Mouse (Mus musculus) forebrain, postnatal 0 days (tissue): ENCODE results near the gene Jak3. TPM values are rescaled to one million over a fixed set of nuclear protein-coding genes. Genes with fewer than 3 reads are reported as not detected.
"Not testable (repeated sequence)": the region's sequence is repeated elsewhere in the genome, so short reads cannot be mapped to it uniquely, and the experiment has no call there.

Source experiments
- ATAC-seq: fragments of 200-750 bp; cut with Nextera tagmentation; 2 replicates; pipeline ENCODE4 v1.8.0; 2017; ENCODE audit warnings: mild to moderate bottlenecking, moderate library complexity
- DNase-seq: peaks from one replicate; pipeline ENCODE4 v3.0.0-alpha.2; 2015
- H3K27ac ChIP-seq: fragments of 300-500 bp; sonication (generic); 2 replicates; pipeline ENCODE4 v1.5.1; 2014; ENCODE audit warnings: low read depth, mild to moderate bottlenecking, antibody characterized with exemption, low read length, moderate library complexity, mixed read lengths
- H3K27me3 ChIP-seq: fragments of 300-500 bp; sonication (generic); 2 replicates; pipeline ENCODE4 v1.6.1; 2014; ENCODE audit warnings: mild to moderate bottlenecking, low read length, mixed read lengths; ENCODE audit not compliant: insufficient read depth
- H3K36me3 ChIP-seq: fragments of 300-500 bp; sonication (generic); 2 replicates; pipeline ENCODE4 v1.6.1; 2014; ENCODE audit warnings: mild to moderate bottlenecking, moderate library complexity; ENCODE audit not compliant: insufficient read depth
- H3K4me1 ChIP-seq: fragments of 300-500 bp; sonication (generic); 2 replicates; pipeline ENCODE4 v1.6.1; 2014; ENCODE audit warnings: antibody characterized with exemption; ENCODE audit not compliant: insufficient read depth
- H3K4me2 ChIP-seq: fragments of 300-500 bp; sonication (generic); 2 replicates; pipeline ENCODE4 v1.6.1; 2014; ENCODE audit warnings: low read depth, mild to moderate bottlenecking, moderate library complexity
- H3K4me3 ChIP-seq: fragments of 300-500 bp; sonication (generic); 2 replicates; pipeline ENCODE4 v1.5.1; 2014; ENCODE audit warnings: low read depth, low read length, mixed read lengths
- H3K9ac ChIP-seq: fragments of 300-500 bp; sonication (generic); 2 replicates; pipeline ENCODE4 v1.6.1; 2014; ENCODE audit warnings: mild to moderate bottlenecking
- H3K9me3 ChIP-seq: fragments of 300-500 bp; sonication (generic); 2 replicates; pipeline ENCODE4 v1.6.1; 2016; ENCODE audit warnings: low read length
- CTCF ChIP-seq: sonication (generic); IDR thresholded peaks from 2 replicates; pipeline ENCODE4 v1.5.1; 2016; ENCODE audit warnings: antibody characterized with exemption, control low read depth, low read depth
- WGBS: fragments of 180-500 bp; shearing (Covaris S2); extraction: QIAGEN DNeasy Blood & Tissue Kit; methylation state at CpG from one replicate; pipeline ENCODE4 v1.1.7; 2014; 5-methylcytosine and 5-hydroxymethylcytosine counted together
- polyA plus RNA-seq: library from polyadenylated mRNA; unstranded; fragments of >200 nt; fragmentation: Nextera tagmentation; extraction: Ambion mirVana; gene quantifications from 2 replicates; pipeline ENCODE4 v1.2.1, GENCODE M21; 2015
- total RNA-seq: library from RNA; depleted of rRNA; stranded (reverse); fragments of >200 nt; gene quantifications from 2 replicates; pipeline ENCODE4 v1.2.3, GENCODE M21; 2014

The Jak3 gene
- total and polyA plus RNA-seq, 2 experiments from 2014 or later: 4.4 to 7.3 TPM

DNA sequence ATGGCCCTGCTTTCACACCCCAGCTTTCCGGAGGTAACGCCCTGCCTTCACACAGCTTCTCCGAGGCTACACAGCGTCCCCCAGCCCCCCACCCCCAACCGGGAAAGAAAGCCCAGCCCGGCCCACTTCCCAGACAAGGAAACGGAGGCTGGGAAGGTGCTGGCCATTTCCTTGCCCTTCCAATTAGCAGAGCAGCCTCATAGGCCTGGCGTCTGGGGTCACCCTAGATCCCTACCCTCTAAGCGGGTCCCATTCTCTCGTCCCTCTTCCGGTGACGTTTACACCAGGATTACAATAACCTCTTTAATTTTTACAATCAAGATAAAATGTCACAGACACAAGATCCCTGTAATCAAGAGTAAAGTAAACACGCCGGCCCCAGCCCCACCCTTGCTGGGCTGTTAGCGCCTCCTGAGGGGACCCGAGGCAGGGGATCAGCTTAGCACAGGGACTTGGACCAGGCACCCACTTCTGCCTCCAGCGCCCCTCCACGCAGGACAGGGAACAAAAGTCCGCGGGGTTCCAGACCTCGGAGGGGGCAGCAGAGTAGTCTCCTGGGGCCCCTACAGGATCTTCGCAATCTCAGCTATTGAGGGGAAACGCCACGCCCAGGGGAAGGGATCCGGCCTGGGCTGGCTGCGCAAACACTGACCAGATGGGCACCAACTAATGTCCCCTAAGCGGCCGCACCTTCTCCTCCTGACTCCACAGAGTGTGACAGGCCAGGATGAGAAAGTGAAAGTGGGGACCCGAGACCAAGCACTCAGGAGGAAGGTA is 24.6 kb downstream of the Jak3 start:
- Histone ChIP-seq H3K4me2 (no peak overlapping the region), H3K27ac (no peak overlapping the region), H3K4me1 (no peaks in the 10 kb centered on the region), H3K9me3 (no peaks in the 10 kb centered on the region), H3K4me3 (no peak overlapping the region), H3K9ac (no peak overlapping the region), H3K27me3 (peaks cover 37% of the 10 kb centered on the region), H3K36me3 (no peaks in the 10 kb centered on the region)
- WGBS: 15% methylated on average over 28 of the region's 29 CpGs
- TF ChIP-seq CTCF: no peak
- no peak for DNase-seq
- no peak for ATAC-seq

DNA sequence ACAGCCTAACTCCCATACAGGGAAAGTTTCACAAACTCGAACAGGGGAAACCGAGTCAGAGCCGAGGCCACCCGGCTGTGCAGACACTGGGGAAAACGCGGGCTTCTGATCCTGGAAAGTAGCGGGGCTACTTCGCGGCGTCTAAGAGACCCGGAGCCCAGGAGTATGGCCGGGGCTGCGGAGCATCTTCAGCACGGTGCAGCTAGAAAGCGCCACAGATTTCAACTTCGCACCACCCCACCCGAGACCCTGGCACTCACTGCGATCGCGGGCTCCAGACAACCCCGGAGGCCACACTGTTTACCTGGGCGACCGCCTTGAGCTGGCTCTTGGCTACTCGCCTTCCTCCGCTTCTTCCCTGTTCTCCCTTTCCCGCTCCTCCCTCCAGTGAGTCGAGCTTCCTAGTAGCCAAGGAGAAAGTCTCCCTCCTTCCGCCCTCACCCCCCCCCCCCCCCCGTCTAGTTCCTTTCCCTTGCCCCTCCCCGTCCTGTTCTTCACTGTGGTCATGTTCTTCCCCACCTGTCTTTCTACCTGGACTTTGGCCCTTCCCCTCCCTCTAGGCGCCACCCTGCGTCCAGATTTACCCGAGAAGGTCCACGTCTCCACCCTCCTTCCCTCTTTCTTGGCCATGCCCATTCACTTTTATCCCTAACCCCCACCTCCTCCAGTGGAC is 25.5 kb downstream of the Jak3 start, which contains the start of gene B3gnt3:
Gene B3gnt3, minus strand, starts transcription at position 376 of the 673 bp plus-strand sequence.
- Histone ChIP-seq H3K4me2 (no peak within 1 kb of the TSS), H3K9ac (no peak within 1 kb of the TSS), H3K9me3 (no peaks in the 10 kb centered on the region), H3K4me3 (no peak within 1 kb of the TSS), H3K36me3 (no peaks in the 10 kb centered on the region), H3K27me3 (peaks cover 37% of the 10 kb centered on the region), H3K27ac (no peak within 1 kb of the TSS), H3K4me1 (no peaks in the 10 kb centered on the region)
- WGBS: 18% methylated on average over 32 of the region's 34 CpGs
- no peak for ATAC-seq
- TF ChIP-seq CTCF: no peak
- DNase-seq: no peak

DNA sequence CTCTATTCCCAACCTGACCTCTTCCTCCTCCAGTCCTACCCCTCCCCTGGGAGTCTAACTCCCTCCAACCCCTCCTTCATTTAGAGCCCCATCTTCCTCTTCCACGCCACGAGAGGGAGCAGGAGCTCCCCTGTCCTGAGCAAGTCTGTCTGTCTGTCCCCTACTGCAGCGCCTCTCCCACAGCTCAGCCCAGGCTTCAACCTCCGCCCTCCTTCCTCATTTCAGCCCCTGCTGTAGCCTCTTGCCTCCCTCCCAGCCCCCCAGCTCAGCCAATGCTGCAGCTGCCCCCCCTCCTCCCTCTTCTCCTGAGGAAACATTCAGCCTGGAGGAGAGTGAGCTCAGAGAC is 26.0 kb downstream of the Jak3 start:
- H3K4me3 ChIP-seq: no peak overlapping the region
- ATAC-seq: no peak
- no peaks in the 10 kb centered on the region for H3K36me3 ChIP-seq
- H3K27ac ChIP-seq: no peak overlapping the region
- H3K4me1 ChIP-seq: no peaks in the 10 kb centered on the region
- WGBS: 44% methylated on average over 4 of the region's 4 CpGs
- TF ChIP-seq CTCF: 0 out of 2 replicates have a peak, but pooled peaks have one; percentile 21
- H3K27me3 ChIP-seq: peaks cover 34% of the 10 kb centered on the region
- DNase-seq: no peak
- no peak overlapping the region for H3K9ac ChIP-seq
- no peak overlapping the region for H3K4me2 ChIP-seq
- no peaks in the 10 kb centered on the region for H3K9me3 ChIP-seq

DNA sequence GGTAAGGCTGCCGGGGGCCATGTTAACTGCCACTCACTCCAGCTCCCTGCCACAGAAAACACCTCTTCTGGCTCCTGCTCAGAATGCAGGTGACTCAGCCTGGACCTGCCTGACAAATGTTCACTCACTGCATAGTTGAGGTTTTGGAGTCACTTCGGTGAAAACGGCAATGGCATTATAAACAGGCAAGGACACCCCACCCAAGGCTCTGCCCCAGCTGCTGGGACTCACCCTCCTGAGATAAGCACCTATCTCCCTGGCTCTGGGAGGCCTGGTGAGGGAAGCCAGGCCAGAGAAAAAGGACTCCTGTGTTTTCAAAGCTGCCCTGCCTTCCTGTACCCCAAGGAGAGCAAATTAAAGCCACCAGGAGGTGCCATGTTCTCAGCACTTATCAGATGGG is 26.8 kb downstream of the Jak3 start:
- Histone ChIP-seq H3K27ac (no peak overlapping the region), H3K9me3 (no peaks in the 10 kb centered on the region), H3K4me1 (no peaks in the 10 kb centered on the region), H3K4me3 (no peak overlapping the region), H3K9ac (no peak overlapping the region), H3K27me3 (peaks cover 34% of the 10 kb centered on the region), H3K36me3 (no peaks in the 10 kb centered on the region), H3K4me2 (no peak overlapping the region)
- WGBS: 87% methylated on average over 3 of the region's 3 CpGs
- no peak for DNase-seq
- TF ChIP-seq CTCF: no peak
- ATAC-seq: no peak

DNA sequence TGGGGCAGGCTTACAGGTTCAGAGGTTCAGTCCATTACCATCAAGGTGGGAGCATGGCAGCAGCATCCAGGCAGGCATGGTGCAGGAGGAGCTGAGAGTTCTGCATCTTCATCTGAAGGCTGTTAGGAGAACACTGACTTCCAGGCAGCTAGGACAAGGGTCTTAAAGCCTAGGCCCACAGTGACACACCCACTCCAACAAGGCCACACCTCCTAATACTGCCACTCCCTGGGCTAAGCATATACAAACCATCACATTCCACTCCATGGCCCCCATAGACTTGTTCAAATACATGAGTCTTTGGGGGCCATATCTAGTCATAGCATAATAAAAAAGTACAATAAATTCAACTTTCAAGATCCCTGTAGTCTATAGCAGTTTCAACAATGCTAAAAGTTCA is 27.3 kb downstream of the Jak3 start:
- not testable (repeated sequence) for H3K4me3 ChIP-seq, H3K9me3 ChIP-seq, ATAC-seq

DNA sequence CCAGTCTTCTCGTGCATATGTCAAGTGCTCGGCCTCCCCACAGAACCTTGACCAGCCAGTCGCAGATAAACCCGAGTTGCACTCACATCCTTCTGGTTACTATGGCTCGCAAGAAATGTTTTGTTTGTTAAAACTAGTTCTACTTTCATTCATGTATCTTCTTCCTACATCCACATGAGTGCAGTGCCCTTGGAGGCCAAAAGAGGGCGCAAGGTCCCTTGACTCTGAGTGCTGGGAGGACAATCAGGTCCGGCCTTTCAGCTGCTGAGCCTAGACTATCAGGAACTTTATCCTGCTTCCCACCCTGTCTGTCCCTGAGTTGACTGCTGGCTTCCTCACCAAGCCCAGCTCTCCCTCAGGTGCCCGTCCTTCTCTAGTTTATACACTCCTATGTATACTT is 31.8 kb downstream of the Jak3 start:
- DNase-seq (peak; percentile 70), ATAC-seq (0 out of 2 replicates have a peak, but pooled peaks have one; percentile 6)
- Histone ChIP-seq H3K9ac (no peak overlapping the region), H3K4me2 (no peak overlapping the region), H3K9me3 (no peaks in the 10 kb centered on the region), H3K27me3 (peaks cover 2% of the 10 kb centered on the region), H3K27ac (no peak overlapping the region), H3K36me3 (peaks cover 31% of the 10 kb centered on the region), H3K4me3 (no peak overlapping the region), H3K4me1 (no peaks in the 10 kb centered on the region; the same call in 1 of the 2 replicates)
- WGBS: 39% methylated on average over 8 of the region's 8 CpGs
- TF ChIP-seq CTCF: peak; percentile 75

More for the DNA sequence above, 27.3 kb downstream of the Jak3 start:
- H3K36me3 ChIP-seq, DNase-seq, H3K4me2 ChIP-seq, H3K27ac ChIP-seq, H3K4me1 ChIP-seq, H3K9ac ChIP-seq: not testable (repeated sequence)
- H3K27me3 ChIP-seq: peaks cover 34% of the 10 kb centered on the region

DNA sequence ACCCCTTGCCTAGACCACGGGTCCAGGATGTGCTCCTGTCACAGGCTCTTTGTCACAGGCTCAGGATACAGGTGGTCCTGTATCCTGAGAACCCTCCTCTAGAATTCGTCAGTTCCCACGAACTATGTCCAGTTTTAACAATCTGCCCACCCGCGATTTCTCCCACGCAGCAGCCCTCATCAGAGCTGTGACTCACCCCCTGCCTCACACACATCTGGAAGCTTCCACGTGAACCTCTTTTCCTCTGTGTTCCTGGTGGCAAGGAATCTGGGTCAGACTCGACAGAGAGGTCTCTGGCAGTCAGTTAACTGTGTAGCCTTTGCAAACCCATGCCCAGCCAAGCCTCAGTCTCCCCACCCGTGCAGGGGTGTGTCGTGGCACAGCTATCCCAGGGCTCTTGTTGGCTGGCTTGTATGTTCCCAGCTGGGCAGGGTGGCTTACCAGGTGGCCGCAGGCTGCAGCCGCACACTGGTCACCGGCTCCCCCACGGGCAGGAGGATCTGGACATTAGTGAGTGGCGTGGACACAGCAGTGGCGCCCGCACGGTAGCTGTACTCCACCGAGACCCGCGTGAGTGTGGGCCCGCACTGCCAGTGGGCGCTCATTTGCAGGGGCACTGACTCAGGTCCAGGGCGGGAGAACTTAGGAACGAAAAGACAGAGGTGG is 33.2 kb downstream of the Jak3 start:
- no peak for TF ChIP-seq CTCF
- peak; percentile 28 for ATAC-seq
- peaks cover 45% of the 10 kb centered on the region for H3K36me3 ChIP-seq

More for the DNA sequence above, 33.2 kb downstream of the Jak3 start:
- 44% methylated on average over 25 of the region's 25 CpGs for WGBS
- H3K27me3 ChIP-seq: no peaks in the 10 kb centered on the region
- H3K4me2 ChIP-seq: 0 out of 2 replicates have a peak overlapping the region, but pooled peaks have one; percentile 38
- H3K9ac ChIP-seq: no peak overlapping the region
- H3K4me3 ChIP-seq: no peak overlapping the region
- H3K9me3 ChIP-seq: no peaks in the 10 kb centered on the region
- DNase-seq: no peak
- no peaks in the 10 kb centered on the region; the same call in 1 of the 2 replicates for H3K4me1 ChIP-seq
- no peak overlapping the region for H3K27ac ChIP-seq
